Mouse (Mus musculus) liver, adult 2 months (tissue): ENCODE data around the gene Atp5j. TPM values are rescaled to one million over a fixed set of nuclear protein-coding genes. Genes with fewer than 3 reads are reported as not detected.

Experiments
- DNase-seq: peaks from one replicate; pipeline ENCODE4 v3.0.0-alpha.2; 2011; ENCODE audit warnings: low read depth, low spot score; ENCODE audit errors: extremely low read depth
- H3K27ac ChIP-seq: fragments of 200-500 bp; replicated peaks from 2 replicates; pipeline ENCODE4 v1.5.1; 2012; ENCODE audit warnings: low read depth, mild to moderate bottlenecking, control low read depth, inconsistent platforms, low read length; ENCODE audit not compliant: insufficient read depth
- H3K27me3 ChIP-seq: fragments of 200-500 bp; 2 replicates; pipeline ENCODE4 v1.6.1; 2012; ENCODE audit warnings: mild to moderate bottlenecking, moderate library complexity, low read length, inconsistent platforms; ENCODE audit not compliant: control insufficient read depth, insufficient read depth
- H3K36me3 ChIP-seq: fragments of 200-500 bp; 2 replicates; pipeline ENCODE4 v1.6.1; 2012; ENCODE audit warnings: low read length, inconsistent platforms; ENCODE audit not compliant: control insufficient read depth, insufficient read depth
- H3K4me1 ChIP-seq: fragments of 200-500 bp; 2 replicates; pipeline ENCODE4 v1.6.1; 2011; ENCODE audit warnings: low read length; ENCODE audit not compliant: control insufficient read depth, insufficient read depth
- H3K4me3 ChIP-seq: fragments of 200-500 bp; 2 replicates; pipeline ENCODE4 v1.5.1; 2011; ENCODE audit warnings: low read depth, mild to moderate bottlenecking, control low read depth, low read length, moderate library complexity; ENCODE audit not compliant: insufficient read depth
- H3K79me2 ChIP-seq: fragments of 200-500 bp; 2 replicates; pipeline ENCODE4 v1.6.1; 2012; ENCODE audit warnings: inconsistent platforms, mild to moderate bottlenecking, low read length, moderate library complexity; ENCODE audit not compliant: control insufficient read depth, insufficient read depth
- H3K9ac ChIP-seq: fragments of 200-500 bp; 2 replicates; pipeline ENCODE4 v1.6.1; 2012; ENCODE audit warnings: low read depth, mild to moderate bottlenecking, control low read depth, inconsistent platforms, low read length
- CTCF ChIP-seq: fragments of 200-500 bp; IDR thresholded peaks from 2 replicates; pipeline ENCODE4 v1.5.1; 2011; ENCODE audit warnings: low read depth, low read length, control low read depth
- POLR2A ChIP-seq: fragments of 200-500 bp; IDR thresholded peaks from 2 replicates; pipeline ENCODE4 v1.6.1; 2011; ENCODE audit warnings: low read length, control low read depth; ENCODE audit not compliant: insufficient read depth; ENCODE audit errors: extremely low read depth
- WGBS: fragments of 180-500 bp; shearing (Covaris S2); methylation state at CpG from one replicate; pipeline ENCODE4 v1.1.7; 2018; 5-methylcytosine and 5-hydroxymethylcytosine counted together
- polyA plus RNA-seq: library from polyadenylated mRNA; depleted of rRNA; stranded (reverse); fragments of >200 nt; gene quantifications from 2 replicates; pipeline ENCODE4 v1.2.3, GENCODE M21; 2012
- total RNA-seq: library from RNA; depleted of rRNA; stranded (reverse); fragments of >200 nt; gene quantifications from 2 replicates; pipeline ENCODE4 v1.2.3, GENCODE M21; 2014

Atp5j gene
- total and polyA plus RNA-seq, 2 experiments, result 196 to 354 TPM

- Histone ChIP-seq H3K4me3 (no peak overlapping the region), H3K27ac (no peak overlapping the region), H3K79me2 (no peaks in the 10 kb centered on the region), H3K27me3 (no peaks in the 10 kb centered on the region), H3K36me3 (no peaks in the 10 kb centered on the region), H3K4me1 (no peaks in the 10 kb centered on the region; the same call in 1 of the 2 replicates), H3K9ac (no peak overlapping the region)
- WGBS, result 94% methylated on average over 14 of the region's 14 CpGs
- no peak for TF ChIP-seq CTCF
- no peak for TF ChIP-seq POLR2A
- no peak for DNase-seq
Measured at GRCm38 (mm10) chr16:84793401-84793800, 42.0 kb downstream of the Atp5j start.

- no peak for DNase-seq
Measured at GRCm38 (mm10) chr16:84790595-84791165, 44.7 kb downstream of the Atp5j start.

GRCm38 (mm10) chr16:84784966-84785365 is 50.5 kb downstream of the Atp5j start:
- no peak overlapping the region for H3K27ac ChIP-seq
- WGBS, result 55% methylated on average over 7 of the region's 7 CpGs
- TF ChIP-seq CTCF (no peak), POLR2A (no peak)
- H3K9ac ChIP-seq, result no peak overlapping the region
- no peak overlapping the region for H3K4me3 ChIP-seq
- no peaks in the 10 kb centered on the region for H3K4me1 ChIP-seq
- no peaks in the 10 kb centered on the region for H3K79me2 ChIP-seq
- H3K36me3 ChIP-seq, result no peaks in the 10 kb centered on the region
- H3K27me3 ChIP-seq, result no peaks in the 10 kb centered on the region
- DNase-seq, result no peak

More at GRCm38 (mm10) chr16:84790595-84791165, 44.7 kb downstream of the Atp5j start:
- H3K79me2 ChIP-seq, result no peaks in the 10 kb centered on the region
- 66% methylated on average over 2 of the region's 2 CpGs for WGBS
- no peaks in the 10 kb centered on the region; the same call in 1 of the 2 replicates for H3K4me1 ChIP-seq
- no peaks in the 10 kb centered on the region for H3K36me3 ChIP-seq
- no peaks in the 10 kb centered on the region for H3K27me3 ChIP-seq
- H3K27ac ChIP-seq, result no peak overlapping the region
- TF ChIP-seq CTCF (no peak), POLR2A (no peak)
- no peak overlapping the region for H3K9ac ChIP-seq
- no peak overlapping the region for H3K4me3 ChIP-seq

GRCm38 (mm10) chr16:84783279-84783678 is 52.1 kb downstream of the Atp5j start:
- no peaks in the 10 kb centered on the region for H3K4me1 ChIP-seq
- no peak overlapping the region for H3K9ac ChIP-seq
- H3K27ac ChIP-seq, result no peak overlapping the region
- no peaks in the 10 kb centered on the region; the same call in 1 of the 2 replicates for H3K36me3 ChIP-seq
- no peak for TF ChIP-seq POLR2A
- TF ChIP-seq CTCF, result no peak
- no peaks in the 10 kb centered on the region for H3K79me2 ChIP-seq
- no peaks in the 10 kb centered on the region for H3K27me3 ChIP-seq
- no peak for DNase-seq
- H3K4me3 ChIP-seq, result no peak overlapping the region
- WGBS, result 35% methylated on average over 2 of the region's 2 CpGs

- H3K4me1 ChIP-seq, result no peaks in the 10 kb centered on the region
- H3K79me2 ChIP-seq, result no peaks in the 10 kb centered on the region
- TF ChIP-seq CTCF (no peak), POLR2A (no peak)
- no peaks in the 10 kb centered on the region; the same call in 1 of the 2 replicates for H3K36me3 ChIP-seq
- H3K27me3 ChIP-seq, result no peaks in the 10 kb centered on the region
- no peak overlapping the region; the same call in 1 of the 2 replicates for H3K27ac ChIP-seq
- DNase-seq, result no peak
- H3K4me3 ChIP-seq, result no peak overlapping the region
- 79% methylated on average over 5 of the region's 5 CpGs for WGBS
- H3K9ac ChIP-seq, result no peak overlapping the region
Measured at GRCm38 (mm10) chr16:84779718-84780117, 55.7 kb downstream of the Atp5j start.

GRCm38 (mm10) chr16:84778861-84779630 is 56.4 kb downstream of the Atp5j start:
- Histone ChIP-seq H3K36me3 (no peaks in the 10 kb centered on the region; the same call in 1 of the 2 replicates), H3K27ac (no peak overlapping the region), H3K4me1 (peaks cover 4% of the 10 kb centered on the region; the same call in 1 of the 2 replicates), H3K79me2 (no peaks in the 10 kb centered on the region), H3K4me3 (no peak overlapping the region), H3K27me3 (0 out of 2 replicates have a peak, but pooled peaks cover 4% of the 10 kb centered on the region), H3K9ac (no peak overlapping the region)
- DNase-seq, result no peak
- no peak for TF ChIP-seq POLR2A
- no peak for TF ChIP-seq CTCF
- WGBS, result 94% methylated on average over 6 of the region's 6 CpGs
